Mouse (Mus musculus) midbrain, embryonic 13.5 days (tissue): ENCODE measurements at regions not wholly inside any gene's neighbourhood (a gene's known extent, or its start where the extent isn't known, plus 50 kb on each side); places are given as distances from the start of the nearest gene placed in this dataset.

Source experiments
- ATAC-seq: fragments of 200-750 bp; cut with Nextera tagmentation; 2 replicates; pipeline ENCODE4 v1.8.0; 2017; ENCODE audit warnings: mild to moderate bottlenecking, moderate TSS enrichment, moderate library complexity
- H3K27ac ChIP-seq: fragments of 300-500 bp; sonication (generic); 2 replicates; pipeline ENCODE4 v1.5.1; 2015; ENCODE audit warnings: inconsistent platforms, mild to moderate bottlenecking, moderate library complexity
- H3K27me3 ChIP-seq: fragments of 300-500 bp; sonication (generic); 2 replicates; pipeline ENCODE4 v1.6.1; 2015; ENCODE audit warnings: mild to moderate bottlenecking, inconsistent platforms
- H3K36me3 ChIP-seq: fragments of 300-500 bp; sonication (generic); 2 replicates; pipeline ENCODE4 v1.6.1; 2015; ENCODE audit warnings: mild to moderate bottlenecking, inconsistent platforms
- H3K4me1 ChIP-seq: fragments of 300-500 bp; sonication (generic); replicated peaks from 2 replicates; pipeline ENCODE4 v1.6.1; 2015; ENCODE audit warnings: inconsistent platforms
- H3K4me2 ChIP-seq: fragments of 300-500 bp; sonication (generic); replicated peaks from 2 replicates; pipeline ENCODE4 v1.6.1; 2015; ENCODE audit warnings: moderate library complexity, mild to moderate bottlenecking, inconsistent platforms
- H3K4me3 ChIP-seq: fragments of 300-500 bp; sonication (generic); replicated peaks from 2 replicates; pipeline ENCODE4 v1.5.1; 2015; ENCODE audit warnings: mild to moderate bottlenecking, inconsistent platforms
- H3K9ac ChIP-seq: fragments of 300-500 bp; sonication (generic); replicated peaks from 2 replicates; pipeline ENCODE4 v1.6.1; 2015; ENCODE audit warnings: mild to moderate bottlenecking, inconsistent platforms
- H3K9me3 ChIP-seq: fragments of 300-500 bp; sonication (generic); 2 replicates; pipeline ENCODE4 v1.6.1; 2016; ENCODE audit warnings: mild to moderate bottlenecking, inconsistent platforms
- WGBS: fragments of 180-500 bp; shearing (Covaris S2); methylation state at CpG from one replicate; pipeline ENCODE4 v1.1.7; 2015; 5-methylcytosine and 5-hydroxymethylcytosine counted together

GRCm38 (mm10) chr8:107682066-107682465 is 93.8 kb upstream of the Psmd7 start:
- Histone ChIP-seq H3K36me3 (no peaks in the 10 kb centered on the region), H3K27me3 (no peaks in the 10 kb centered on the region), H3K27ac (no peak overlapping the region), H3K4me1 (no peaks in the 10 kb centered on the region), H3K9me3 (0 out of 2 replicates have a peak, but pooled peaks cover 2% of the 10 kb centered on the region), H3K4me2 (no peak overlapping the region), H3K4me3 (no peak overlapping the region), H3K9ac (no peak overlapping the region)
- WGBS = 94% methylated on average over 11 of the region's 11 CpGs
- ATAC-seq = no peak

GRCm38 (mm10) chr8:107684721-107685691 is 96.7 kb upstream of the Psmd7 start:
- Histone ChIP-seq H3K4me2 (no peak overlapping the region), H3K27ac (no peak overlapping the region), H3K9me3 (no peaks in the 10 kb centered on the region), H3K9ac (no peak overlapping the region), H3K27me3 (no peaks in the 10 kb centered on the region), H3K4me1 (no peaks in the 10 kb centered on the region), H3K4me3 (no peak overlapping the region), H3K36me3 (no peaks in the 10 kb centered on the region)
- no peak for ATAC-seq
- 66% methylated on average over 29 of the region's 29 CpGs for WGBS

- no peak for ATAC-seq
- H3K27ac ChIP-seq = no peak overlapping the region
- no peaks in the 10 kb centered on the region for H3K9me3 ChIP-seq
- H3K4me2 ChIP-seq = no peak overlapping the region
- H3K36me3 ChIP-seq = no peaks in the 10 kb centered on the region
- no peaks in the 10 kb centered on the region for H3K27me3 ChIP-seq
- 0 out of 2 replicates have a peak, but pooled peaks cover 4% of the 10 kb centered on the region for H3K4me1 ChIP-seq
- H3K4me3 ChIP-seq = no peak overlapping the region
- H3K9ac ChIP-seq = no peak overlapping the region
- 54% methylated on average over 5 of the region's 5 CpGs for WGBS
Observed at GRCm38 (mm10) chr8:107686936-107687335, 98.7 kb upstream of the Psmd7 start.

GRCm38 (mm10) chr8:107687529-107687928 is 99.3 kb upstream of the Psmd7 start:
- H3K36me3 ChIP-seq = no peaks in the 10 kb centered on the region
- H3K27ac ChIP-seq = no peak overlapping the region
- H3K4me2 ChIP-seq = no peak overlapping the region
- H3K4me3 ChIP-seq = no peak overlapping the region
- 85% methylated on average over 9 of the region's 9 CpGs for WGBS
- H3K9me3 ChIP-seq = no peaks in the 10 kb centered on the region
- ATAC-seq = no peak
- H3K9ac ChIP-seq = no peak overlapping the region
- H3K27me3 ChIP-seq = no peaks in the 10 kb centered on the region
- 0 out of 2 replicates have a peak, but pooled peaks cover 4% of the 10 kb centered on the region for H3K4me1 ChIP-seq

GRCm38 (mm10) chr8:107689020-107689419 is 100.8 kb upstream of the Psmd7 start:
- Histone ChIP-seq H3K4me2 (no peak overlapping the region), H3K36me3 (no peaks in the 10 kb centered on the region), H3K27me3 (no peaks in the 10 kb centered on the region), H3K4me3 (no peak overlapping the region), H3K9ac (no peak overlapping the region), H3K9me3 (no peaks in the 10 kb centered on the region), H3K4me1 (0 out of 2 replicates have a peak, but pooled peaks cover 4% of the 10 kb centered on the region), H3K27ac (no peak overlapping the region)
- 91% methylated on average over 10 of the region's 10 CpGs for WGBS
- no peak for ATAC-seq

- WGBS = 62% methylated on average over 4 of the region's 4 CpGs
- Histone ChIP-seq H3K36me3 (no peaks in the 10 kb centered on the region), H3K9ac (no peak overlapping the region), H3K27ac (peak overlapping the region; percentile 48), H3K9me3 (no peaks in the 10 kb centered on the region), H3K4me1 (0 out of 2 replicates have a peak, but pooled peaks cover 4% of the 10 kb centered on the region), H3K4me2 (no peak overlapping the region), H3K27me3 (no peaks in the 10 kb centered on the region), H3K4me3 (no peak overlapping the region)
- no peak for ATAC-seq
Observed at GRCm38 (mm10) chr8:107691251-107691650, 103.0 kb upstream of the Psmd7 start.

GRCm38 (mm10) chr8:107696384-107697346 is 108.4 kb upstream of the Psmd7 start:
- 54% methylated on average over 20 of the region's 20 CpGs for WGBS
- Histone ChIP-seq H3K4me2 (no peak overlapping the region), H3K9ac (no peak overlapping the region), H3K4me3 (no peak overlapping the region), H3K4me1 (peaks cover 26% of the 10 kb centered on the region), H3K9me3 (no peaks in the 10 kb centered on the region), H3K36me3 (no peaks in the 10 kb centered on the region), H3K27ac (no peak overlapping the region), H3K27me3 (no peaks in the 10 kb centered on the region)
- ATAC-seq = no peak

- Histone ChIP-seq H3K4me2 (peak overlapping the region; percentile 22), H3K9ac (no peak overlapping the region), H3K4me3 (no peak overlapping the region), H3K27ac (peak overlapping the region; percentile 56), H3K4me1 (peaks cover 26% of the 10 kb centered on the region), H3K36me3 (no peaks in the 10 kb centered on the region), H3K27me3 (no peaks in the 10 kb centered on the region), H3K9me3 (no peaks in the 10 kb centered on the region)
- WGBS = 23% methylated on average over 7 of the region's 7 CpGs
- no peak for ATAC-seq
Observed at GRCm38 (mm10) chr8:107699307-107699706, 111.0 kb upstream of the Psmd7 start.

- no peak for ATAC-seq
- H3K27ac ChIP-seq = peak overlapping the region; percentile 56; the same call in 1 of the 2 replicates
- 61% methylated on average over 3 of the region's 3 CpGs for WGBS
Observed at GRCm38 (mm10) chr8:107699759-107700158, 111.5 kb upstream of the Psmd7 start.

GRCm38 (mm10) chr8:107715901-107716300 is 127.6 kb upstream of the Psmd7 start:
- WGBS = 86% methylated on average over 10 of the region's 10 CpGs
- H3K9ac ChIP-seq = no peak overlapping the region
- no peaks in the 10 kb centered on the region for H3K4me1 ChIP-seq
- no peaks in the 10 kb centered on the region for H3K27me3 ChIP-seq
- no peaks in the 10 kb centered on the region for H3K36me3 ChIP-seq
- no peak overlapping the region for H3K27ac ChIP-seq
- ATAC-seq = no peak
- H3K4me3 ChIP-seq = no peak overlapping the region
- H3K9me3 ChIP-seq = no peaks in the 10 kb centered on the region
- H3K4me2 ChIP-seq = no peak overlapping the region

More at GRCm38 (mm10) chr8:107699759-107700158, 111.5 kb upstream of the Psmd7 start:
- Histone ChIP-seq H3K36me3 (no peaks in the 10 kb centered on the region), H3K9me3 (no peaks in the 10 kb centered on the region), H3K4me3 (no peak overlapping the region), H3K27me3 (no peaks in the 10 kb centered on the region), H3K4me2 (no peak overlapping the region), H3K4me1 (peaks cover 26% of the 10 kb centered on the region), H3K9ac (no peak overlapping the region)

GRCm38 (mm10) chr8:107717856-107718255 is 129.6 kb upstream of the Psmd7 start:
- H3K27me3 ChIP-seq = no peaks in the 10 kb centered on the region
- no peak overlapping the region for H3K27ac ChIP-seq
- H3K9ac ChIP-seq = no peak overlapping the region
- no peak overlapping the region for H3K4me3 ChIP-seq
- H3K9me3 ChIP-seq = no peaks in the 10 kb centered on the region
- no peak for ATAC-seq
- no peaks in the 10 kb centered on the region for H3K4me1 ChIP-seq
- H3K36me3 ChIP-seq = no peaks in the 10 kb centered on the region
- no peak overlapping the region for H3K4me2 ChIP-seq
- 75% methylated on average over 13 of the region's 13 CpGs for WGBS

- Histone ChIP-seq H3K4me1 (no peaks in the 10 kb centered on the region), H3K27me3 (no peaks in the 10 kb centered on the region), H3K9ac (no peak overlapping the region), H3K27ac (no peak overlapping the region), H3K4me3 (no peak overlapping the region), H3K9me3 (no peaks in the 10 kb centered on the region), H3K4me2 (no peak overlapping the region), H3K36me3 (no peaks in the 10 kb centered on the region)
- ATAC-seq = no peak
- 67% methylated on average over 3 of the region's 3 CpGs for WGBS
Observed at GRCm38 (mm10) chr8:107719656-107720055, 131.4 kb upstream of the Psmd7 start.
